Mouse (Mus musculus): ENCODE results near the gene Afg3l1. TPM values are rescaled to one million over a fixed set of nuclear protein-coding genes. Genes with fewer than 3 reads are reported as not detected.

Afg3l1 gene
- polyA plus RNA-seq, 1 experiment from 2014 or later, result 54.9 TPM

DNA sequence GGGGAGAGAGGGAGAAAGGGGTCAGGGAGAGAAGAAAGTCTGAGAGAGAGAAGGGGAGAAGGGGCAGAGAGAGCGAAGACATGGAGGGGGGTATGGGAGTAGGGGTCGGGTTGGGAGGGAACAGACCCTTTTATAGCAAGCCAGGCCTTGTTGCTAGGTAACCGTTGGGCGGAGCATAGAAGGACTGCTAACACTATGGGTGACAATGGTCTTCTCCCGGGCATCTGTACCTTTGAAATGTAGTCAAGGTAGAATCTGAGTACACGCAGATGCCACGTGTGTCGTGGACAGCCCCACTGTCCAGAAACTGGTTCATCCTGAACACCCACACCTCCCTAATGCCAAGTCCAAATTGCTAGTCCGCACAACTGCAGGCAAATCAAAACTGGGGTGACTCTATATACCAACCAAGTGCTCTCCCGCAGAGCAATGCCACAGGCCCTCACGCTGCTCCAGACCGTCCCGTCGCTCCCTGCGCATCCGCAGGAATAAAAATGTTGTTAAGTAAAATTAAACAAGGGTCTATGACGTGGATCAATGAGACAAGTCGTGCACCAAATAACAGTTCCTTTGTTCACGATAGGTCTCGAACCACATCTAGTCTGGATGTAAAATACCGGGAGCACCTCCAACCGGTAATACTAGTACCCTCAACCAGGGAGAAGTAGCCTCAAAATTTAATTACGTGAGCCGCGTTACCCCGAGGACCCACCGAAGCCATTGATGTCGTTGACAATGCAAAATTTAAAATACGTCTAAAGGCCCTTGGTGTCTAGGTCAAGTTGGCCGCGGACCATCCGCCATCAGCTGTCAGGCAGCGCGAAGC lies 579 bp upstream of the Afg3l1 start:
- H3K27me3 ChIP-seq (ENCODE audit: insufficient read depth, poor library complexity, severe bottlenecking), result no peaks in the 10 kb centered on the region
- H3K27ac ChIP-seq, result peak overlapping the region; percentile 96
- no peaks in the 10 kb centered on the region for H3K9me3 ChIP-seq
- peaks cover 21% of the 10 kb centered on the region for H3K36me3 ChIP-seq
- peaks cover 19% of the 10 kb centered on the region for H3K4me1 ChIP-seq (replicated peaks)
- DNase-seq (ENCODE audit: low spot score), result peak; percentile 43
- 8% methylated on average over 34 of the region's 34 CpGs for WGBS
- peak overlapping the region; percentile 80 for H3K4me3 ChIP-seq

DNA sequence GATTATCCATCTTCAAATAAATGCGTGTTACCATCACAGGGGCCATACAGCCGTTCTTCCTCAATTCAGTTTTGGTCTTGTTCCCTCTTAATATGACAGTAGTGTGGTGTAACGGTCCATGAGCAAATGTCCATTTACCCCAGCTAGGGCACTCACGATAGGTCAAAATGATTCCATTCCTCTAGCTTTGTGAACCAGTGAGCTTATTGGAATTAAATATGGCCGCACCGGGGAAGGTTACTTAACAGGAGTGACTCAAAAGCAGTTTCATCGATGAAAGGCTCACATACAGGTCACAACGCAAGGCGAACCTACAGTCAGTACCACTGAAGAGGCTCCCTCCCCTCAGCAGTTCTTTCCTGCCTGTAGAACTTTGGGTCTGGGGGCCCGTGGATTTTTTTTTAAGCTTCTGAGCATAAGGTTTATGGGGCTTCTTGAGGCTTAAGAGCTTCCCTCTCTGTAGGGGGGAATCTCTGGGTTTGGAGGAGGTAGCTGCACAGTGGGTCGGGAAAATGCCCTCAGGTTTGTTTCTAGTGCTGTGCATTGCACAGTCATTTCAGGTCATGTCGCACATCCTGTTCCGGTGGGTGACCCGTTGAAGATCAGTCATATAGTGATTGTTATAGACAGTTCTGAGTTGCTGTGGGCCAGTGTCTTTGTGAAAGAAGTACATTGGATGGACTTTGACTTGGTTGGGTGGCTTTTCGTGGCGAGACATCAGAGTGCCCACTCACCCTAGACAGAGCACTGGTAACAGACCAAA lies 934 bp downstream of the Afg3l1 start:
- 39% methylated on average over 16 of the region's 16 CpGs for WGBS
- Histone ChIP-seq H3K9me3 (no peaks in the 10 kb centered on the region), H3K4me3 (peak overlapping the region; percentile 80), H3K27me3 (ENCODE audit: insufficient read depth, poor library complexity, severe bottlenecking) (no peaks in the 10 kb centered on the region), H3K27ac (peak overlapping the region; percentile 96), H3K36me3 (peaks cover 34% of the 10 kb centered on the region), H3K4me1 (replicated peaks) (peaks cover 19% of the 10 kb centered on the region)
- no peak for DNase-seq (ENCODE audit: low spot score)

DNA sequence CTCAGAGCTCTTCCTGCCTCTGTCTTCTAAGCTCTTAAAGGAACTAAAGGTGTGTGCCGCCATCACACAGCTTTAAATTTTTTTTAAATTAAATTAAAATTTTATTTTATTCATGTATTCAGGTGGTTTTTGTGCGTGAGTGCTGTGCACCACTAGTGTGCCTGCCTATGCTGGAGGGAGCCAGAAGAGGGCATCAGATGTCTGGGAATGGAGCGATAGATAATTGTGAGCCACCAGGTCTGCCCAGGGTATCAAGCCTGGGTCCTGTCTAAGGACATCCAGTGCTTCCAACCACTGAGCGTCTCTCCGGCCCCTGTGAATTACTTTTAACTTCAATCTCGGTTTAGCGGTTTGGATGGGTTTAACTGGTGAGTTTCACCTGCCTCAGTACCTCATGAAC lies 4.9 kb downstream of the Afg3l1 start:
- Histone ChIP-seq H3K4me1 (replicated peaks) (peaks cover 11% of the 10 kb centered on the region), H3K4me3 (no peak overlapping the region), H3K36me3 (peaks cover 73% of the 10 kb centered on the region), H3K9me3 (no peaks in the 10 kb centered on the region), H3K27me3 (ENCODE audit: insufficient read depth, poor library complexity, severe bottlenecking) (no peaks in the 10 kb centered on the region), H3K27ac (no peak overlapping the region)
- no peak for DNase-seq (ENCODE audit: low spot score)
- 88% methylated on average over 7 of the region's 7 CpGs for WGBS

DNA sequence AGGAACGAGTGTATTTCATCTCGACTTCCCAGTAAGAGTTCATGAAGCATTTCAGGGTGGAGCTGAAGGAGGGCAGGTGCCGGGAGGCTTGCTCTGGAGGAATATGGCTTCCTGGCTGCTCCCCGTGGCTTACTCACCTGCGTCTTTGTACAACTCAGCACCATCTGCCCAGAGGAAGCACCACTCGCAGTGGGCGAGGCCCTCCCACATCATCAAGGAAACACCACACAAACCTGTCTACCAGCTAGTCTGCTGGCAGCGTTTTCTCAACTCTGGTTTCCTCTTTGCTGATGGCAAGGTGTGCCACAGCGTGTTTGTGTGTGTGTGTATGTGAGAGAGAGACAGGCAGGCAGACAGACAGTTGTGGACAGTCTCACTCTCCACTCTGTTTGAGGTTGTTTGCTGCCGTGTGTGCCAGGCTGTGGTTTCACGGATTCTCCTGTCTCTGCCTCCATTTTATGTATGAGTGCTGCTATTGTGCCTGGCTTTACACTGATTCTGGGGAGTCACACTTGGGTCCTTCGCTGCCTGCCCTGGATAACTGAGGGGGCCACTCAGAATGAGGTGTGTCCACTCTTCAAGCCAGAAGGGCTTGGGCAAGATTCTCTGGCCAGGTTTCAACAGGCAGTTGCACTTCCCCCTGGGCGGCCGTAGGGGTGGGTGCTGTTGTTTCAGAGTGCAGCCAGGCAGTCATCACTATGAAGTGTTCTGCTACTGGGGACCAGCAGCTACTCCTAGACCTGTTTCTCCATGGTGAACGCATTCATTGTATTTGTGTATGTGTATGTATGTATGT lies 13.8 kb downstream of the Afg3l1 start:
- Histone ChIP-seq H3K27me3 (ENCODE audit: insufficient read depth, poor library complexity, severe bottlenecking) (no peaks in the 10 kb centered on the region), H3K9me3 (no peaks in the 10 kb centered on the region), H3K36me3 (peaks cover 98% of the 10 kb centered on the region), H3K4me1 (replicated peaks) (no peaks in the 10 kb centered on the region), H3K4me3 (no peak overlapping the region), H3K27ac (no peak overlapping the region)
- DNase-seq (ENCODE audit: low spot score), result no peak
- WGBS, result 95% methylated on average over 15 of the region's 15 CpGs

DNA sequence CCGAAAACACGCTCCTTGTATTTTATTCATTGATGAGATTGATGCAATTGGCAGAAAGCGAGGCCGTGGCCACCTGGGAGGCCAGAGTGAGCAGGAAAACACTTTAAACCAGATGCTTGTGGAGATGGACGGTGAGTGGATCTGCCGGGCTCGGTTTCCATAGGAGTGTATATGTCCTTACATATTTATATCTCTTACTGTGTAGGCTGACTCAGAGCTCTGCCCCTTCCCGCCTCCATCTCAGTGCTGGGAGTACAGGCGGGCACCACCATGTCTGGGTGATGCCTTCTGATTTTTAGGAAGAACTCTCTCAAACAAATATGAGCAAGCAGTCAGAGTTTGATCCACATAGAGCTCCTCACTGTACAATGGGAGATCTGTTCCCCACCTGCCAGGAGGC lies 15.2 kb downstream of the Afg3l1 start:
- Histone ChIP-seq H3K36me3 (peaks cover 98% of the 10 kb centered on the region), H3K27ac (no peak overlapping the region), H3K4me3 (no peak overlapping the region), H3K4me1 (replicated peaks) (no peaks in the 10 kb centered on the region), H3K27me3 (ENCODE audit: insufficient read depth, poor library complexity, severe bottlenecking) (no peaks in the 10 kb centered on the region), H3K9me3 (no peaks in the 10 kb centered on the region)
- 96% methylated on average over 9 of the region's 9 CpGs for WGBS
- no peak for DNase-seq (ENCODE audit: low spot score)

DNA sequence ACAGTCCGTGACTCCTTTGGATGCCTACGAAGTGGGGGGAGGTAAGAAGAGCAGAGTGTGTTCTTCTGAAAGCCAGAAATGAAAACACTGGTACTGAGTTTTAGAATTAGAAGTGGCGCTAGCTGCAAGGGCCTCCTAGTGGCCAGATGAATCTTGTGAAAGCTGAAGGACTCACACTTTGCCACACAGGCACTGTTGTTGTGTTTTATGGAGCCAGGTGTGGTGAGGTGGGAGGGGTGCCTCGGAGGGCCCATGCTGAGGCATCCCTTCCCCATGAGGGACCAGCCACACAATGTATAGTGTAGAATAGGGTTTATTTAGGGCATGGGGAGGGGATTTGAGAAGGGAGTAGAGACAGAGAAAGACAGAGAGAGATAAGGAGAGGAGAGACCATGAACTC lies 20.0 kb downstream of the Afg3l1 start:
- Histone ChIP-seq H3K4me3 (no peak overlapping the region), H3K27me3 (ENCODE audit: insufficient read depth, poor library complexity, severe bottlenecking) (no peaks in the 10 kb centered on the region), H3K36me3 (peaks cover 100% of the 10 kb centered on the region), H3K27ac (no peak overlapping the region), H3K9me3 (no peaks in the 10 kb centered on the region), H3K4me1 (replicated peaks) (no peaks in the 10 kb centered on the region)
- DNase-seq (ENCODE audit: low spot score), result no peak
- 90% methylated on average over 4 of the region's 4 CpGs for WGBS

DNA sequence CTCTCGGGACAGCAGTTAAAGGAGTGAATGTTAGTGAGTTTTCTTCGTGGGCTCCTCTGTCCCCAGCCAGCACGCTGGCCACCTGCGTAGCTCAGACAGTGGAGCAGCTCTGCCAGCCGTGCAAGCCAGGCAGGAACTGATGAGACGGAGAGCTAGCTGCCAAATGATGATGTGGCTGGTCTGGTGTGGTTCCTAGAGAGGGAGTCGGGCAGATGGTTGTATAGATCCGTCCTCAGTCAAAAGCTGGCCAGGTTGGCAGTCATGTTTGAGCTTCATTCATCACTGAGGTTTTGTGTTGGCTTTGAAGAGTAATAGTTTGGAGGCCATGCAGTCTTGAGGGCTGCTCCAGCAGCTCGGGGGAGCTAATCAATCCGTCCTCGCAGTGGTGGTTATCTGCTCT lies 21.3 kb downstream of the Afg3l1 start:
- DNase-seq (ENCODE audit: low spot score), result no peak
- Histone ChIP-seq H3K36me3 (peaks cover 100% of the 10 kb centered on the region), H3K4me1 (replicated peaks) (no peaks in the 10 kb centered on the region), H3K27me3 (ENCODE audit: insufficient read depth, poor library complexity, severe bottlenecking) (no peaks in the 10 kb centered on the region), H3K9me3 (peaks cover 8% of the 10 kb centered on the region; the same call in 1 of the 2 replicates), H3K27ac (no peak overlapping the region), H3K4me3 (no peak overlapping the region)
- WGBS, result 94% methylated on average over 11 of the region's 11 CpGs

DNA sequence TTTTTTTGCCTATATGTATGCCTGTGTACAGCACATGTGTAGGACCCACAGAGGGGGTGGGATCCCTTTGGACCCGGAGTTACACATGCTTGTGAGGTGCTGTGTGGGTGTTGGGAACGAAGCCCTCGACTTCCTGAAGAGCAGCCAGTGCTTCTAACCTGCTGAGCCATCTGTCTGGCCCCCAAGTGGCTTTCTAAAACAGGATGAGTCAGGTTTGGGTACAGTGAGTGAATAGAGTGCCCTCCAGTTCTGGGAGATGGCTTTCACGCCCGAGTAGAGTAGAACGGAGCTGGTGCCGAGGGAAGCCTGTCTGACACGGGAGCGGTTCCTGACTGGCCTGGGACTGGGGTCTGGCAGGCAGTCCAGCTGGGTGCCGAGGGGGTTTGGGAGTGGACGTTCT lies 21.9 kb downstream of the Afg3l1 start:
- 94% methylated on average over 11 of the region's 11 CpGs for WGBS
- no peak overlapping the region for H3K4me3 ChIP-seq
- DNase-seq (ENCODE audit: low spot score), result no peak
- no peaks in the 10 kb centered on the region for H3K27me3 ChIP-seq (ENCODE audit: insufficient read depth, poor library complexity, severe bottlenecking)
- H3K9me3 ChIP-seq, result peaks cover 8% of the 10 kb centered on the region; the same call in 1 of the 2 replicates
- H3K36me3 ChIP-seq, result peaks cover 100% of the 10 kb centered on the region
- H3K27ac ChIP-seq, result no peak overlapping the region
- H3K4me1 ChIP-seq (replicated peaks), result no peaks in the 10 kb centered on the region

DNA sequence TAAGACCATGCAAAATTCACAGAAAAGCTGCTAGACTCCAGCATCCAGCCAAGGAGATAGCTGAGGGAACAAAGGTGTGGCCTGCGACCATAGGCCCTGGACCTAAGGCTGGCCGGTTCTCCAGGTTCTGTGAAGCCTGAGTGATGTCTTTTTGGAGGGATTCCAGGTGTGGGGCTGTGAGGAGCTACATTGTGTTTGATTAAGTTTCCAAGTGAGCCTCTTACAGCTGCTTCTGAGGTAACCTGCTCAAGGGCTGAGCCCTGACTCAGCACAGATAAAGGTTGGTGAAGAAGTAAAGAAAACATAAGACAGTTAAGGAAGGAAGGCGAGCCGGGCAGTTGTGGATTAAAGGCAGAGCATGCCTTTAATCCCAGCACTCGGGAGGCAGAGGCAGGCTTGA lies 24.5 kb downstream of the Afg3l1 start:
- H3K4me3 ChIP-seq, result no peak overlapping the region
- no peaks in the 10 kb centered on the region for H3K4me1 ChIP-seq (replicated peaks)
- no peak overlapping the region for H3K27ac ChIP-seq
- no peak for DNase-seq (ENCODE audit: low spot score)
- H3K36me3 ChIP-seq, result peaks cover 100% of the 10 kb centered on the region
- 96% methylated on average over 5 of the region's 5 CpGs for WGBS
- peaks cover 8% of the 10 kb centered on the region; the same call in 1 of the 2 replicates for H3K9me3 ChIP-seq
- no peaks in the 10 kb centered on the region for H3K27me3 ChIP-seq (ENCODE audit: insufficient read depth, poor library complexity, severe bottlenecking)

DNA sequence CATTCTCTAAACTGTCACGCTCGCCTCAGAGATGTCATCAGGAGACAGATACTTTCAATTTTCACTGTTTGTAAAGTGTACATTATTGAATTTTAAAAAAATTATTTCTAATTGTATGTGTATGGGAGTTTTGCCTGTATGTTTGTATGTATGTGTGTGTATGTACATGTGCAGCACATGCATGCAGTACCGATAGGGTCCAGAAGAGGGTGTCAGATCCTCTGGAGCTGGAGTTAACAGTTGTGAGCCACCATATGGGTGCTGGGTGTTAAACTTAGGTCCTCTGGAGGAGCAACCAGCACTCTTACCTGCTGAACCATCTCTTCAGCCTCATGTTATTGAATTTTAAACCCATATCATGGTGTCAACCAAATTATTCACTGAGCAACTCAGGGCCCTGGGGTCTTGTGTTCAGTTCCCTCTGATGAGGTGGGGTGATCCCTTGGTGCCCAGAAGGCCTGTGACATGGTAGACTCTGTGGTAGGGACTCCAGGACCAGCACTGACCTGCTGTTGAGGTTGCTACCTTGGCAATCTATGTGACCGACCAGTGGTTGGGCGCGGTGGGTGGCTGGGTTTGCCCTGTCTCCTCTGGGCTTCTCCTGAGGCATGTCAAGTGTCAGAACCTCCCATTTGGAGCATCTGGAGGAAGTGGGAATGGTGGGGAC lies 26.2 kb downstream of the Afg3l1 start:
- WGBS, result 97% methylated on average over 6 of the region's 6 CpGs
- peaks cover 8% of the 10 kb centered on the region; the same call in 1 of the 2 replicates for H3K9me3 ChIP-seq
- no peaks in the 10 kb centered on the region for H3K4me1 ChIP-seq (replicated peaks)
- H3K27me3 ChIP-seq (ENCODE audit: insufficient read depth, poor library complexity, severe bottlenecking), result no peaks in the 10 kb centered on the region
- H3K4me3 ChIP-seq, result no peak overlapping the region
- no peak overlapping the region for H3K27ac ChIP-seq
- peaks cover 100% of the 10 kb centered on the region for H3K36me3 ChIP-seq
- no peak for DNase-seq (ENCODE audit: low spot score)

DNA sequence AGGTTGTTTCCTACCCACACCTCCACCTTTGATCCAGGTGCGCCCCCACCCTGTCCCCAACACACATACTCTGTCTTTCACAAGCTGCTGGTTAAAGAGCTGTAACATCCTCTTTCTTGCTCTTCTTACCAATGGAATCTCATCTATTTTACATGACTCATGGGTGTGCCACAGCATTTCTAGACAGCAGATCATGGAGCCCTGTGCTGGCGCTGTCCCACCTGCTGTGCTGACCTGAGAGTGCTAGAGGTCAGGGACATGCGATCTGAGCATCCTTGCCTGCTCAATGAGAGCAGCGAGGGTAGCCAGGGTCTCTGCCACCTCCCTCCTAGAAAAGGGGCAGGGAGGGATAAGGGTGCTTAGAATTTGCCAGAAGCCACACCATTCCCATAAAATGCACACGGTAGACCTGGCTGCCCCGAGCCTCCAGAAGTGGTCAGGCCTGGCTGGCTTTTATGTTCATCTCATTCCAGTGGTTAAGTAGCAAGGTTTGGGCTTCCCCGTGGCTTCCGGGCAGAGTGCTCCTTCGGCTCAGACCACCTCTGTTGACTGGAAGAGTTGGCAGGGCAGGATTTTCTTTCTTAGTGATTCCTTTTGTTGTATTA lies 27.0 kb downstream of the Afg3l1 start:
- H3K36me3 ChIP-seq, result peaks cover 100% of the 10 kb centered on the region
- no peaks in the 10 kb centered on the region for H3K4me1 ChIP-seq (replicated peaks)
- WGBS, result 88% methylated on average over 9 of the region's 9 CpGs
- H3K27ac ChIP-seq, result no peak overlapping the region
- H3K27me3 ChIP-seq (ENCODE audit: insufficient read depth, poor library complexity, severe bottlenecking), result no peaks in the 10 kb centered on the region
- H3K9me3 ChIP-seq, result peaks cover 8% of the 10 kb centered on the region; the same call in 1 of the 2 replicates
- no peak for DNase-seq (ENCODE audit: low spot score)
- H3K4me3 ChIP-seq, result no peak overlapping the region

DNA sequence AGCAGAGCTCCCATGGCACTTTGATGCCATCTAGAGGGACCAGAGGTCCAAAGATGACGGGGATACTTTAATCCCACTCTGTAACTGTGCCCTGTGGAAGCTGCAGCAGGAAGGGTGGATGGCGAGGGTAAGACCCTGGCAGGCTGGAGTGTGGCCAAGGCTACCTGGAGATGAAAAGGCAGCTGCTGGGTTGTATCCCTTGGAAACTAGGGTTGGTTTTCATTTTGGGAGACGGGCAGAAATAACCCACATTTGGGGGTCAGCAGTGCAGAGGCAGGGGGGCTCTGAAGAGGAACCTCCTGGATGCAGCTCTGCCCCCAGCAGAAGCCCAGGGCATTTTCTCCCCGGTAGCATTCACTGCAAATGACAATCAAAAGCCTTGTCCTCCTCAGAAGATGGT lies 27.6 kb downstream of the Afg3l1 start:
- Histone ChIP-seq H3K27ac (no peak overlapping the region), H3K4me1 (replicated peaks) (no peaks in the 10 kb centered on the region), H3K9me3 (peaks cover 8% of the 10 kb centered on the region; the same call in 1 of the 2 replicates), H3K27me3 (ENCODE audit: insufficient read depth, poor library complexity, severe bottlenecking) (no peaks in the 10 kb centered on the region), H3K4me3 (no peak overlapping the region), H3K36me3 (peaks cover 100% of the 10 kb centered on the region)
- DNase-seq (ENCODE audit: low spot score), result no peak
- 86% methylated on average over 4 of the region's 4 CpGs for WGBS
